Mouse (Mus musculus): ENCODE results near the gene Cd300lf. TPM values are rescaled to one million over a fixed set of nuclear protein-coding genes. Genes with fewer than 3 reads are reported as not detected.

Cd300lf gene
- polyA plus RNA-seq, 1 experiment from 2014 or later: 0.33 TPM

- no peak overlapping the region for H3K4me2 ChIP-seq (ENCODE audit: low read length)
- 76% methylated on average over 2 of the region's 2 CpGs for WGBS
- no peak overlapping the region for H3K9ac ChIP-seq (ENCODE audit: low read depth, low read length)
- H3K4me3 ChIP-seq (replicated peaks; ENCODE audit: low read depth, low read length): no peak overlapping the region
- H3K4me1 ChIP-seq (replicated peaks; ENCODE audit: insufficient read depth, low read length): no peaks in the 10 kb centered on the region
- no peak overlapping the region for H3K27ac ChIP-seq
- H3K9me3 ChIP-seq (replicated peaks; ENCODE audit: low read length): no peaks in the 10 kb centered on the region
- no peaks in the 10 kb centered on the region for H3K27me3 ChIP-seq (ENCODE audit: insufficient read depth, low read length)
- no peak for ATAC-seq (replicated peaks; ENCODE audit: low FRiP score, low read depth)
- TF ChIP-seq CTCF (IDR thresholded peaks at IDR 0.05; ENCODE audit: low read depth): no peak
- H3K36me3 ChIP-seq (ENCODE audit: insufficient read depth, low read length): no peaks in the 10 kb centered on the region
- DNase-seq (ENCODE audit: low spot score): no peak
These were observed 8.2 kb upstream of the Cd300lf start for GRCm38 (mm10) chr11:115141970-115142369.

GRCm38 (mm10) chr11:115138597-115139262 lies 4.9 kb upstream of the Cd300lf start:
- 73% methylated on average over 5 of the region's 5 CpGs for WGBS

GRCm38 (mm10) chr11:115131768-115132381 lies 1.9 kb downstream of the Cd300lf start:
- no peak for TF ChIP-seq CTCF (IDR thresholded peaks at IDR 0.05; ENCODE audit: low read depth)

More at GRCm38 (mm10) chr11:115138597-115139262, 4.9 kb upstream of the Cd300lf start:
- H3K4me1 ChIP-seq (replicated peaks; ENCODE audit: insufficient read depth, low read length): no peaks in the 10 kb centered on the region
- H3K4me2 ChIP-seq (ENCODE audit: low read length): no peak overlapping the region
- no peaks in the 10 kb centered on the region for H3K27me3 ChIP-seq (ENCODE audit: insufficient read depth, low read length)
- H3K27ac ChIP-seq: no peak overlapping the region
- H3K9ac ChIP-seq (ENCODE audit: low read depth, low read length): no peak overlapping the region
- no peaks in the 10 kb centered on the region for H3K9me3 ChIP-seq (replicated peaks; ENCODE audit: low read length)
- no peaks in the 10 kb centered on the region for H3K36me3 ChIP-seq (ENCODE audit: insufficient read depth, low read length)
- no peak for TF ChIP-seq CTCF (IDR thresholded peaks at IDR 0.05; ENCODE audit: low read depth)
- no peak overlapping the region for H3K4me3 ChIP-seq (replicated peaks; ENCODE audit: low read depth, low read length)
- ATAC-seq (replicated peaks; ENCODE audit: low FRiP score, low read depth) (no peak), DNase-seq (ENCODE audit: low spot score) (no peak)

GRCm38 (mm10) chr11:115129508-115130126 lies 4.2 kb downstream of the Cd300lf start:
- no peaks in the 10 kb centered on the region for H3K9me3 ChIP-seq (replicated peaks; ENCODE audit: low read length)
- 89% methylated on average over 13 of the region's 13 CpGs for WGBS
- no peak for TF ChIP-seq CTCF (IDR thresholded peaks at IDR 0.05; ENCODE audit: low read depth)
- no peak overlapping the region for H3K9ac ChIP-seq (ENCODE audit: low read depth, low read length)
- DNase-seq (ENCODE audit: low spot score) (no peak), ATAC-seq (replicated peaks; ENCODE audit: low FRiP score, low read depth) (no peak)
- no peaks in the 10 kb centered on the region for H3K36me3 ChIP-seq (ENCODE audit: insufficient read depth, low read length)
- H3K4me1 ChIP-seq (replicated peaks; ENCODE audit: insufficient read depth, low read length): no peaks in the 10 kb centered on the region
- no peak overlapping the region for H3K4me3 ChIP-seq (replicated peaks; ENCODE audit: low read depth, low read length)
- no peak overlapping the region for H3K4me2 ChIP-seq (ENCODE audit: low read length)
- H3K27ac ChIP-seq: no peak overlapping the region
- H3K27me3 ChIP-seq (ENCODE audit: insufficient read depth, low read length): no peaks in the 10 kb centered on the region

More at GRCm38 (mm10) chr11:115131768-115132381, 1.9 kb downstream of the Cd300lf start:
- ATAC-seq (replicated peaks; ENCODE audit: low FRiP score, low read depth) (no peak), DNase-seq (ENCODE audit: low spot score) (no peak)
- 74% methylated on average over 8 of the region's 8 CpGs for WGBS
- H3K4me3 ChIP-seq (replicated peaks; ENCODE audit: low read depth, low read length): no peak overlapping the region
- H3K9me3 ChIP-seq (replicated peaks; ENCODE audit: low read length): no peaks in the 10 kb centered on the region
- no peak overlapping the region for H3K9ac ChIP-seq (ENCODE audit: low read depth, low read length)
- H3K4me2 ChIP-seq (ENCODE audit: low read length): no peak overlapping the region
- no peaks in the 10 kb centered on the region for H3K4me1 ChIP-seq (replicated peaks; ENCODE audit: insufficient read depth, low read length)
- no peaks in the 10 kb centered on the region for H3K36me3 ChIP-seq (ENCODE audit: insufficient read depth, low read length)
- no peaks in the 10 kb centered on the region for H3K27me3 ChIP-seq (ENCODE audit: insufficient read depth, low read length)
- no peak overlapping the region for H3K27ac ChIP-seq

- no peak for DNase-seq (ENCODE audit: low spot score)
- TF ChIP-seq CTCF (IDR thresholded peaks at IDR 0.05; ENCODE audit: low read depth): no peak
- WGBS: 66% methylated on average over 4 of the region's 4 CpGs
These were observed 5.3 kb downstream of the Cd300lf start for GRCm38 (mm10) chr11:115128483-115128882.

GRCm38 (mm10) chr11:115119409-115119808 lies 14.4 kb downstream of the Cd300lf start:
- Histone ChIP-seq H3K27ac (no peak overlapping the region), H3K36me3 (ENCODE audit: insufficient read depth, low read length) (no peaks in the 10 kb centered on the region), H3K27me3 (ENCODE audit: insufficient read depth, low read length) (no peaks in the 10 kb centered on the region), H3K9ac (ENCODE audit: low read depth, low read length) (no peak overlapping the region), H3K4me3 (replicated peaks; ENCODE audit: low read depth, low read length) (no peak overlapping the region), H3K4me1 (replicated peaks; ENCODE audit: insufficient read depth, low read length) (no peaks in the 10 kb centered on the region), H3K4me2 (ENCODE audit: low read length) (no peak overlapping the region), H3K9me3 (replicated peaks; ENCODE audit: low read length) (no peaks in the 10 kb centered on the region)
- ATAC-seq (replicated peaks; ENCODE audit: low FRiP score, low read depth) (no peak), DNase-seq (ENCODE audit: low spot score) (no peak)
- no peak for TF ChIP-seq CTCF (IDR thresholded peaks at IDR 0.05; ENCODE audit: low read depth)
- WGBS: 65% methylated on average over 9 of the region's 9 CpGs

More at GRCm38 (mm10) chr11:115128483-115128882, 5.3 kb downstream of the Cd300lf start:
- Histone ChIP-seq H3K9ac (ENCODE audit: low read depth, low read length) (no peak overlapping the region), H3K4me2 (ENCODE audit: low read length) (no peak overlapping the region), H3K27ac (no peak overlapping the region), H3K4me1 (replicated peaks; ENCODE audit: insufficient read depth, low read length) (no peaks in the 10 kb centered on the region), H3K9me3 (replicated peaks; ENCODE audit: low read length) (no peaks in the 10 kb centered on the region), H3K36me3 (ENCODE audit: insufficient read depth, low read length) (no peaks in the 10 kb centered on the region), H3K4me3 (replicated peaks; ENCODE audit: low read depth, low read length) (no peak overlapping the region), H3K27me3 (ENCODE audit: insufficient read depth, low read length) (no peaks in the 10 kb centered on the region)
- ATAC-seq (replicated peaks; ENCODE audit: low FRiP score, low read depth): no peak

All from kidney, postnatal 0 days (tissue).